Mouse (Mus musculus) A20 (cell line): ENCODE measurements around the gene Gzmn.
"Not testable (repeated sequence)": the region's sequence is repeated elsewhere in the genome, so short reads cannot be mapped to it uniquely, and the experiment has no call there.

Experiments used
- DNase-seq: peaks from one replicate; pipeline ENCODE4 v3.0.0-alpha.2; 2011; ENCODE audit warnings: low read depth, low spot score

Gzmn gene

GRCm38 (mm10) chr14:56174499-56174898 lies at the start of gene Gzmn:
Gene Gzmn, minus strand, starts transcription at chr14:56174599.
- DNase-seq: no peak

GRCm38 (mm10) chr14:56211317-56211716 lies 36.9 kb upstream of the Gzmn start, which contains the start of gene Gzmf:
Gene Gzmf, minus strand, starts transcription at chr14:56211417.
- DNase-seq: no peak

DNA sequence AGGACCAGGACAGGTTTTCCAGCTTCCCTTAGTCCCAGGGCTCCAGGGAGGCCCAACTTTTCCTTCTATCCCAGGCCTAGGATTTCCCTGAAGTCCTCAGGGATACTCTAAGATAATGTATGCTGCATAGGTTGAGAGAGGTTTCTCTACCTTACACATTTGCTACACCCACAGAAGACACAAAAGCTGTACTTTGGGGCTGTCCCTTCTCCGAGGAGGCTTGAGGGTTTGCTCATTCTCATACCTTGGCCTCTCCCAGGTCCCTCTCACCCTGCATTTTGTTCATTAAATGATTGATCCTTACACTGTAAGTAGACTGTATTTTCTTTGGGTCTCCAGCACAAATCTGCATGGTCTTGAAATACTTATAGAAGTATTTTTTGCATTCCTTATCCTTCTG lies 31.2 kb upstream of the Gzmn start:
- DNase-seq: no peak

DNA sequence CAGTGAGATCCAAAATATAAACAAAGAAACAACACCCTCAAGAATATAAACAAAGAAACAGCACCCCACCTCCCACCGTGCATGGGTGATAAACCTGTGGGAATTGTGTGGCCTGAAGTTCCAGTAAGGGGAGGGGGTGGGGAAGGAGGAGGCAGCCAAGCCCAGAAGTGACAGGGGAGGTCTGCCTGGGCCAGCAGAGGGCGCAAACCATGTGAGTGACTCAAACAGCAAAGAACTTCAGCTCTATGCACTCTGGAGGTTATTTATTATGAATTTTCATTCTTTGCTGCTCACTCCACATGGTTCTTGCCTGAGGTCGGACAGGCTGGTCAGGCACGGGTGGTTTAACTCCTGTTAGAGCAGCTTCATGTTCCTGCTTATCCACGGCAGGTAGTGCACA lies 30.6 kb upstream of the Gzmn start:
- DNase-seq: peak; percentile 59

- DNase-seq: peak; percentile 61
These were observed 29.6 kb upstream of the Gzmn start for GRCm38 (mm10) chr14:56203975-56204374.

DNA sequence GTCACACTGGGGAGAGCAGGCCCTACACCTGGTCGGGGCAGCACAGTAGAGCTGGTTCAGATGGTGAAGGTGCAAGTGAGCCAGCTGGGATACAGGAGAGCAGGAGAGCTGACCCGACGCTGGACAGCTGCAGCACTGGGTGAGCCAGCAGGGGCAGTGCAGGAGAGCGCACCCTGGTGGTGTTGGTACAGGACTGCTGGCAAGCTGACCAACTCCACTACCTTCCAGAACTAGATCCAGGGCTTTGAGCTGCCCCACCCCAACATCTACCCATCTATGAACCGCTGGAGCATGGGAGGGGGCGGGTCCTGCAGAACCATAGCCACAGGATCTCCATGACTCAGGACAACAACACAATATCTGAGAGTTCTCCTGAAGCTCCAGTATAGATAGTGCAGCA lies 12.5 kb upstream of the Gzmn start:
- peak; percentile 32 for DNase-seq

DNA sequence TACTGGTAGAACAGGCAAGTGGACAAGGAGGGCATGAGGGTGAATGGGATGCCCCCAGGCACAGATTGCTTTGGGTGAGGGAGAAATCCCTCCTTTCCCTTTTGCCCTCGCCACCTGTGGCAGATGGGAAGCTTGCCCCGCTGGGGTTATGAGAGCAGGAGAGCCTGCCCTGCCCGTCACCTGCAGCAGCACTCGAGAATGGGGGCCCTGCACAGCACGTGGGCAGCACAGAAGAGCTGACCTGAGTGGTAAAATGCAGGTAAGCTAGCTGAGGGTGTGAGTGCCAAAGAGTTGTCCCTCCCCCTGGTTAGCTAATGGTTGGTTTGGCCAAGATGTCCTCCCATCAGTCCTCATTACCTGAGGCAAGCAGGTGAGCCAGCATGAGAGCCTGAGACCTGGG lies 12.1 kb upstream of the Gzmn start:
- DNase-seq: no peak

GRCm38 (mm10) chr14:56177651-56178050 lies 3.3 kb upstream of the Gzmn start:
- DNase-seq: peak; percentile 53

- no peak for DNase-seq
These were observed 1.0 kb downstream of the Gzmn start for GRCm38 (mm10) chr14:56173396-56173795.

- no peak for DNase-seq
These were observed 1.7 kb downstream of the Gzmn start for GRCm38 (mm10) chr14:56172744-56173143.

- DNase-seq: no peak
These were observed 6.4 kb downstream of the Gzmn start for GRCm38 (mm10) chr14:56168009-56168408.

DNA sequence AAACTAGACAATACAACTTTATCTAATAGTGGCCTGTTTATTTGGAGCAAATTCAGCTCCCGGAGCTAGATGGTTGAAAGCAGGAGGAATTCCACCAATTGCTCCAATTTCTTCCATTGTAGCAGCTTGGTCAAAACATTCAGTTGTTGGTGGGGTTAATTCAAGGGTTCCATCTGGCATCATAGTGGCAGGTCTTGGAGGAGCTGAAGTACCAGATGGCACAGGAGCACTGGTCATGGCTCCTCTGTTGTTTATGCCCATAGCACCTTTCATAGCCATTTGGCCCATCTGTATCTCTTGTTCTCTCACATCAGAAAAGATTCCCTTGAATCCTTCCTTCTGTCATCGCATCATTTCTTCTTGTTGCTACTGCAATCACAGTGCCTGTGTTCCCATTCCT lies 12.3 kb downstream of the Gzmn start:
- no peak for DNase-seq

DNA sequence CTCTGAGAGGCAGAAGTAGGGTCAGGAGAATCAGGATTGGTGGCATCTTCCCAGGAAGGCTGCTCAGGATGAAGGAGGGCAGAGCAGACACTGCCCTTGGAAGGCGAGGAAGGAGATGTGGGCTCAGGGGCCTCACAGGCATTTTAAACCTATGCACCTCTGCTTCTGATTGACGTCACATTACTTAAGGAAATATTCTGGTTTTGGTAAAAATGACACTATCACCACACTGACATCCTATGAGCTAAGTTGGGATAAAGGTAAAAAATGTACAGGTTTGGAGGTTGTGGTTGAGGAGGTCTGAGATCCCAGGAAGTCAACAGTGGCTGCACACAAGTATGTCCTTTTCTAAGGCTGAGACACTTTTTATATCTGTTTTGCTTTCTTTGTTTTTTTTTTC lies 14.9 kb downstream of the Gzmn start, which contains the start of gene Gzmg:
TSS of gene Gzmg (minus strand) at position 101 of the 400 bp plus-strand sequence.
- not testable (repeated sequence) for DNase-seq

GRCm38 (mm10) chr14:56155340-56155739 lies 19.1 kb downstream of the Gzmn start:
- peak; percentile 20 for DNase-seq

GRCm38 (mm10) chr14:56133675-56134074 lies 40.7 kb downstream of the Gzmn start:
- DNase-seq: not testable (repeated sequence)

- DNase-seq: not testable (repeated sequence)
These were observed 41.9 kb downstream of the Gzmn start, which contains the start of gene Gzmd for GRCm38 (mm10) chr14:56132508-56132907. Gene Gzmd, minus strand, starts transcription at chr14:56132608.

DNA sequence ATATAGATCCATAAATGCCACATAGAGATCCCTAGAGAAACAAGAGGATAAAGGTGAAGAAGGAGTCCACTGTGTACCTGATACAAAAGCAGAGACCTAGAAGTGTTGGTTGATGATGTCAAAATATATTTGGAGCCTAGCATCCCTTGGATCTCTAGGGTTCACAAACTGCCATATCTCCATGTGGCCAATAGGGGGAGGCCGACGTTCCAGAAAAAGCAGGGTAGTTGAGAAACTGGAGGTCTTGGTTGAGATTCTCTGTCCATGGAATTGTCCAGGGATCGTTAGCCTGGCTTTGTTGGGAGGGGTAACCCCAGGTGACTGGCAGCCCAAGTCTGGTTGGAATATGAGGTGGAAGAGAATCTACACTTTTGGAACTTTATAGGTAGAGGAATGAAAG lies 46.1 kb downstream of the Gzmn start:
- peak; percentile 9 for DNase-seq

DNA sequence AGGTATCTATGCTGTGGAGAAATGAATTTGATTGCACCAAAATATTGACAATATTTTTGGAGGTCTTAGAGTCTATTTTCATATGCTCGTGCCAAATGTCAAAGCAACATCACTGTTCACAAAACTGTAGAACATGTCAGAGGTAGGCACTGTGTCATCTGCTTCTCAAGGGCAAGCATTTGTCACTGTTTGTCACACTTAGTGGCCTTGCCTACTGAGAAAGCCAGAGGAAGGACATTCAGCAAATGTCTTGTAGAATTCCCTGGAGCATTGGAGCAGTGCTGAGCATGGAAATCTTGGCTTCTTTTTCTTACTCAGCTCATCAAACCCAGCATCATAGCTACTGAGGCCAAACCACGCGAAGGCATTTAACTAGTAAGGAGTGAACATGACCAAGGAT lies 50.9 kb downstream of the Gzmn start:
- no peak for DNase-seq

DNA sequence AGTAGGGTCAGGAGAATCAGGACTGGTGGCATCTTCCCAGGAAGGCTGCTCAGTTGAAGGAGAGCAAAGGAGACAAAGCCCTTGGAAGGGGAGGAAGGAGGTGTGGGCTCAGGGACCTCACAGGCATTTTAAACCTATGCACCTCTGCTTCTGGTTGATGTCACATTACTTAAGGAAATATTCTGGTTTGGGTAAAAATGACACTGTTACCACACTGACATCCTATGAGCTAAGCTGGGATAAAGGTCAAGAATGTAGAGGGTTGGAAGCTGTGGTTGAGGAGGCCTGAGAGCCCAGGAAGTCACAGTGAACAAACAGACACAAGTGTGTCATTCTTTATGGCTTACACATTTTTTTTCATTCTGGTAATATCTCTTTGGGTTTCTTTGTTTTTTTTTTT lies 53.9 kb downstream of the Gzmn start, which contains the start of gene Gzme:
TSS of gene Gzme (minus strand) at position 101 of the 400 bp plus-strand sequence.
- no peak for DNase-seq
